Mouse (Mus musculus): ENCODE results near the gene Tmem150c. TPM values are rescaled to one million over a fixed set of nuclear protein-coding genes. Genes with fewer than 3 reads are reported as not detected.
A peak's percentile ranks its signal among the peaks of the same experiment; 100 is the strongest.

Gene Tmem150c
- polyA plus RNA-seq, 1 experiment from 2014 or later, result 1.7 TPM

DNA sequence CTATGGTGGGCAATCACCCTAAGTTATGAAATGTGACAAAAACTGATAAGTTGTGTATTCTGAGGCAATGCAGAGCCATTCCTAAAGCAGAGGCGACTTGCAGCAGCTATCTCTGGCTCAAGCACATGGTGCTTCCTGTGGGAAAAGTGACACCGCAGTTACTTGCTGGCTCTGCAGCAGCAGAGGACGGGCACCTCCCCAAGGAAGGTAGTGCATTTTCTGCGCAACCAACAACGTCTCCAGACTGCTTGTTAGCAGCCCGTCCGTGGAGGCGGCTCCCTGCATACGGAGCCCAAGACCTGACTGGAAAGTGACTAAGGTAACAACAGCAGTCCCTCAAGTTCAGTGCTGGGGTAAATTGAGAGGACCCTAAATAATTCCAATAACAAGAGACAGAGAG lies 36.8 kb upstream of the Tmem150c start:
- H3K36me3 ChIP-seq (ENCODE audit: control insufficient read depth, insufficient read depth, low read length), result no peaks in the 10 kb centered on the region
- ATAC-seq, result no peak
- 49% methylated on average over 9 of the region's 9 CpGs for WGBS
- H3K27me3 ChIP-seq (replicated peaks; ENCODE audit: control insufficient read depth, insufficient read depth, low read length), result no peaks in the 10 kb centered on the region
- H3K9ac ChIP-seq (ENCODE audit: low read depth, low read length), result no peak overlapping the region
- H3K4me2 ChIP-seq (ENCODE audit: low read depth, low read length), result no peak overlapping the region
- peaks cover 10% of the 10 kb centered on the region; the same call in 1 of the 2 replicates for H3K4me1 ChIP-seq (ENCODE audit: control insufficient read depth, insufficient read depth, low read length)
- H3K27ac ChIP-seq (ENCODE audit: low read length), result no peak overlapping the region
- H3K9me3 ChIP-seq (ENCODE audit: control insufficient read depth, low read length), result no peaks in the 10 kb centered on the region
- no peak overlapping the region for H3K4me3 ChIP-seq (ENCODE audit: low read length)

DNA sequence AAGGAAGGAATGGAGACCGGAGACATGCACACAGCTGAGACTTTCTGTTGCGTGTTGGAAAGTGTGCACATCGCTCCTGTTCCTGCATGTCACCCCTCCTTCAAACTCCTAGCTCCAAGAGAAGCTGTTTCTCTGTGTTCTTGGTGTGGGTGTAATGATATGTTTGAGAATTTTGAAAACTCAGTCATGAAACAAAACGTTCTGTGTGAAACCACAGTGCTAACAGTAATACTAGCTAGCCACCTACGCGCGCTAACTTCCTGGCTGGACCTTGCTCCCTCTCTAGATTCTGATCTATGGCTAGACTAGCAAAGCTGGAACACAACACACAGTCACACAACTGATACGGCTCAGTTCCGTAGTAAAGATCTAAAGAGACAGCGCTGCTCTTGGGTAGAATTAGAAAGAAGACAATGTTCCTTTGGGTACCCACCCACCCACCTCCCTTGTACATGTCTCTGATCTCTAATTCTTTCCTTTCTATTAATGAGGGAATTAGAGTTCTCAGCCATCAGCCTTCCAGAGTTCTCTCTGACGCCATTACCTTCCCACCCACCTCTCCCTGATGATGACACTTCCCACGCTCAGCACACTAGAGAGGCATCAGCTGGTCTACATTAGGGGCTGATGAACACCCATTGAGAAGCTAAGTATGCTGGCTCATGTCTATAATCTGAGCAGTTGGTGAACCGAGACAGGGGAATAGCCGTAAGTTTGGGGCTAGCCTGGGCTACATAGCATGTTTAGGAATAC lies 32.0 kb upstream of the Tmem150c start:
- Histone ChIP-seq H3K4me2 (ENCODE audit: low read depth, low read length) (no peak overlapping the region), H3K9me3 (ENCODE audit: control insufficient read depth, low read length) (no peaks in the 10 kb centered on the region), H3K27ac (ENCODE audit: low read length) (no peak overlapping the region), H3K4me1 (ENCODE audit: control insufficient read depth, insufficient read depth, low read length) (peaks cover 4% of the 10 kb centered on the region; the same call in 1 of the 2 replicates), H3K27me3 (replicated peaks; ENCODE audit: control insufficient read depth, insufficient read depth, low read length) (no peaks in the 10 kb centered on the region), H3K36me3 (ENCODE audit: control insufficient read depth, insufficient read depth, low read length) (no peaks in the 10 kb centered on the region), H3K4me3 (ENCODE audit: low read length) (no peak overlapping the region), H3K9ac (ENCODE audit: low read depth, low read length) (no peak overlapping the region)
- 0 out of 2 replicates have a peak, but pooled peaks have one; percentile 53 for ATAC-seq
- WGBS, result 89% methylated on average over 14 of the region's 14 CpGs

GRCm38 (mm10) chr5:100187035-100187901 lies 27.7 kb upstream of the Tmem150c start:
- peaks cover 4% of the 10 kb centered on the region; the same call in 1 of the 2 replicates for H3K4me1 ChIP-seq (ENCODE audit: control insufficient read depth, insufficient read depth, low read length)
- no peak overlapping the region for H3K9ac ChIP-seq (ENCODE audit: low read depth, low read length)
- WGBS, result 71% methylated on average over 3 of the region's 3 CpGs
- H3K36me3 ChIP-seq (ENCODE audit: control insufficient read depth, insufficient read depth, low read length), result no peaks in the 10 kb centered on the region
- H3K27ac ChIP-seq (ENCODE audit: low read length), result no peak overlapping the region
- H3K4me2 ChIP-seq (ENCODE audit: low read depth, low read length), result no peak overlapping the region
- H3K9me3 ChIP-seq (ENCODE audit: control insufficient read depth, low read length), result no peaks in the 10 kb centered on the region
- no peaks in the 10 kb centered on the region for H3K27me3 ChIP-seq (replicated peaks; ENCODE audit: control insufficient read depth, insufficient read depth, low read length)
- no peak for ATAC-seq
- no peak overlapping the region for H3K4me3 ChIP-seq (ENCODE audit: low read length)

- no peaks in the 10 kb centered on the region for H3K27me3 ChIP-seq (replicated peaks; ENCODE audit: control insufficient read depth, insufficient read depth, low read length)
- ATAC-seq, result no peak
These were observed 27.0 kb upstream of the Tmem150c start for GRCm38 (mm10) chr5:100186618-100187017.

GRCm38 (mm10) chr5:100185895-100186294 lies 26.3 kb upstream of the Tmem150c start:
- no peaks in the 10 kb centered on the region for H3K27me3 ChIP-seq (replicated peaks; ENCODE audit: control insufficient read depth, insufficient read depth, low read length)
- WGBS, result 23% methylated on average over 7 of the region's 7 CpGs
- H3K36me3 ChIP-seq (ENCODE audit: control insufficient read depth, insufficient read depth, low read length), result no peaks in the 10 kb centered on the region
- H3K9ac ChIP-seq (ENCODE audit: low read depth, low read length), result no peak overlapping the region
- peak; percentile 46 for ATAC-seq
- H3K27ac ChIP-seq (ENCODE audit: low read length), result no peak overlapping the region
- H3K4me3 ChIP-seq (ENCODE audit: low read length), result no peak overlapping the region
- no peak overlapping the region for H3K4me2 ChIP-seq (ENCODE audit: low read depth, low read length)
- H3K4me1 ChIP-seq (ENCODE audit: control insufficient read depth, insufficient read depth, low read length), result peaks cover 10% of the 10 kb centered on the region
- no peaks in the 10 kb centered on the region for H3K9me3 ChIP-seq (ENCODE audit: control insufficient read depth, low read length)

More at GRCm38 (mm10) chr5:100186618-100187017, 27.0 kb upstream of the Tmem150c start:
- Histone ChIP-seq H3K27ac (ENCODE audit: low read length) (no peak overlapping the region), H3K4me2 (ENCODE audit: low read depth, low read length) (no peak overlapping the region), H3K36me3 (ENCODE audit: control insufficient read depth, insufficient read depth, low read length) (no peaks in the 10 kb centered on the region), H3K4me1 (ENCODE audit: control insufficient read depth, insufficient read depth, low read length) (peaks cover 8% of the 10 kb centered on the region), H3K9ac (ENCODE audit: low read depth, low read length) (no peak overlapping the region), H3K4me3 (ENCODE audit: low read length) (no peak overlapping the region), H3K9me3 (ENCODE audit: control insufficient read depth, low read length) (no peaks in the 10 kb centered on the region)
- WGBS, result 28% methylated on average over 7 of the region's 7 CpGs

- Histone ChIP-seq H3K4me2 (ENCODE audit: low read depth, low read length) (no peak overlapping the region), H3K9ac (ENCODE audit: low read depth, low read length) (no peak overlapping the region), H3K27me3 (replicated peaks; ENCODE audit: control insufficient read depth, insufficient read depth, low read length) (no peaks in the 10 kb centered on the region), H3K36me3 (ENCODE audit: control insufficient read depth, insufficient read depth, low read length) (no peaks in the 10 kb centered on the region), H3K4me1 (ENCODE audit: control insufficient read depth, insufficient read depth, low read length) (peaks cover 6% of the 10 kb centered on the region), H3K4me3 (ENCODE audit: low read length) (no peak overlapping the region), H3K27ac (ENCODE audit: low read length) (no peak overlapping the region), H3K9me3 (ENCODE audit: control insufficient read depth, low read length) (no peaks in the 10 kb centered on the region)
- no peak for ATAC-seq
- 45% methylated on average over 1 of the region's 1 CpGs for WGBS
These were observed 21.4 kb upstream of the Tmem150c start for GRCm38 (mm10) chr5:100181011-100181410.

GRCm38 (mm10) chr5:100178781-100179165 lies 19.2 kb upstream of the Tmem150c start:
- Histone ChIP-seq H3K27me3 (replicated peaks; ENCODE audit: control insufficient read depth, insufficient read depth, low read length) (no peaks in the 10 kb centered on the region), H3K27ac (ENCODE audit: low read length) (no peak overlapping the region), H3K9ac (ENCODE audit: low read depth, low read length) (no peak overlapping the region), H3K4me2 (ENCODE audit: low read depth, low read length) (no peak overlapping the region), H3K4me3 (ENCODE audit: low read length) (no peak overlapping the region), H3K36me3 (ENCODE audit: control insufficient read depth, insufficient read depth, low read length) (no peaks in the 10 kb centered on the region), H3K9me3 (ENCODE audit: control insufficient read depth, low read length) (no peaks in the 10 kb centered on the region), H3K4me1 (ENCODE audit: control insufficient read depth, insufficient read depth, low read length) (peaks cover 6% of the 10 kb centered on the region)
- no peak for ATAC-seq
- 70% methylated on average over 2 of the region's 2 CpGs for WGBS

DNA sequence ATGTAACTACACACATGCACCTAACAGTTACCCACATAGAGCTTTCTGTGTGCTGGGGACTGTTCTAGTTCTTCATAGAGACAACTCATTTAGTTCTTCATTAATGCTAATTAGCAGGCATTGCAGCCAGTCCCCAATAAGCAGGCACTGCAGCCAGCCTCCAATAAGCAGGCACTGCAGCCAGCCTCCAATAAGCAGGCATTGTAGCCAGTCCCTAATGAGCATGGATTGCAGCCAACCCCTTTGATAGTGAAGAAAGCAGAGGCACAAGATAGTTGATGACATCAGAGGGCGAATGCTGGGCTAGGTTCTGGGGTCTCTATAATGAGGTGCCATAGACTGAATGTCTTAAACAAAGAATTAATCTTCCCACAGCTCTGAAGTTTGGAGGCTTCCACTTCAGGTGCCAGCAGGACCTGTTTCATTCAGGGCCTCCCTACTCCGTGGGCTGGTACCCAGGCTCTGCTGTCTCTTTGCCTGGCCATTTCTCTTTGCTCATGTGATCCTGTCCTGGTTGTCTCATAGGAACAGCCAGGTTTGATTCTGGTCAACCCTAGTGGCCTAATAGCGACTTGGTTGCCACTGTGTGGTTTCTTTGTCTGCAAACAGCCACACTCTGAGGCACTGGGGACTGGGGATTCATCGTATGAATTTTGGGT lies 18.6 kb upstream of the Tmem150c start:
- Histone ChIP-seq H3K4me1 (ENCODE audit: control insufficient read depth, insufficient read depth, low read length) (peaks cover 6% of the 10 kb centered on the region), H3K9ac (ENCODE audit: low read depth, low read length) (no peak overlapping the region), H3K27ac (ENCODE audit: low read length) (no peak overlapping the region), H3K36me3 (ENCODE audit: control insufficient read depth, insufficient read depth, low read length) (no peaks in the 10 kb centered on the region), H3K4me3 (ENCODE audit: low read length) (no peak overlapping the region), H3K27me3 (replicated peaks; ENCODE audit: control insufficient read depth, insufficient read depth, low read length) (no peaks in the 10 kb centered on the region), H3K4me2 (ENCODE audit: low read depth, low read length) (no peak overlapping the region), H3K9me3 (ENCODE audit: control insufficient read depth, low read length) (no peaks in the 10 kb centered on the region)
- WGBS, result 81% methylated on average over 4 of the region's 4 CpGs
- no peak for ATAC-seq

GRCm38 (mm10) chr5:100177547-100177946 lies 17.9 kb upstream of the Tmem150c start:
- no peak overlapping the region for H3K9ac ChIP-seq (ENCODE audit: low read depth, low read length)
- no peak overlapping the region for H3K4me2 ChIP-seq (ENCODE audit: low read depth, low read length)
- no peaks in the 10 kb centered on the region for H3K27me3 ChIP-seq (replicated peaks; ENCODE audit: control insufficient read depth, insufficient read depth, low read length)
- no peak overlapping the region for H3K27ac ChIP-seq (ENCODE audit: low read length)
- H3K4me3 ChIP-seq (ENCODE audit: low read length), result no peak overlapping the region
- peaks cover 6% of the 10 kb centered on the region for H3K4me1 ChIP-seq (ENCODE audit: control insufficient read depth, insufficient read depth, low read length)
- 64% methylated on average over 5 of the region's 5 CpGs for WGBS
- H3K9me3 ChIP-seq (ENCODE audit: control insufficient read depth, low read length), result no peaks in the 10 kb centered on the region
- ATAC-seq, result no peak
- H3K36me3 ChIP-seq (ENCODE audit: control insufficient read depth, insufficient read depth, low read length), result no peaks in the 10 kb centered on the region
